Mouse (Mus musculus) spleen, adult 2 months (tissue): ENCODE measurements at regions not wholly inside any gene's neighbourhood (a gene's known extent, or its start where the extent isn't known, plus 50 kb on each side); places are given as distances from the start of the nearest gene placed in this dataset.

ENCODE experiments used
- CTCF ChIP-seq: fragments of 200-500 bp; IDR thresholded peaks from 2 replicates; pipeline ENCODE4 v1.5.1; 2011; ENCODE audit warnings: mild to moderate bottlenecking, inconsistent platforms; ENCODE audit not compliant: insufficient read depth, insufficient read length, insufficient replicate concordance; ENCODE audit errors: extremely low read depth
- POLR2A ChIP-seq: fragments of 200-500 bp; IDR thresholded peaks from 2 replicates; pipeline ENCODE4 v1.6.1; 2011; ENCODE audit warnings: low read depth, low read length, inconsistent platforms

DNA sequence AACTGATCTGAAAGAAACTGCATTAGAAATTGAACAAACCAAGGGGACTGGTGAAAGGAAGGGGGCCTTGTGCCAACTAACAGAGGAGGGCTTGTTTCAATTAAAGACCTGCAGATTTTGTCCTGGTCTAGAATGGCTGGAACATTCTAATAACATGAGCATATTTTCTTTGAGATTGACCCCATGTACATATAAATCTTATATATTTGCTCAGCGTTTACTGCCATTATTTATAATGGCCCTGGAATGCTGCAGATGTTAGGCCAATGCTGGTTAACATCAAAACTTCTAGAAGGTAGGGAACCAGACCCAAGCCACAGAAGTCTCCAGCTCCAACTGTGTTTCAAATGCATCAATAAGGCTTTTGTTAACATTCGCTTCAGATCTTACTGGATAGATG is 326.4 kb downstream of the Tns1 start:
- no peak for TF ChIP-seq CTCF
- TF ChIP-seq POLR2A = no peak
